Mouse (Mus musculus): ENCODE data around the gene Serpini1. TPM values are rescaled to one million over a fixed set of nuclear protein-coding genes. Genes with fewer than 3 reads are reported as not detected.

Gene Serpini1
- under 1 TPM; 0.39 to 0.54 TPM for total RNA-seq (2021)
- long read RNA-seq, experiment 1, full-length matches to known transcripts: 1 of 1 reads
- long read RNA-seq, experiment 1, partial matches to known transcripts: 0 of 1 reads
- long read RNA-seq, experiment 1, other reads (novel, unspliced or antisense): 0 of 1 reads
- long read RNA-seq, experiment 2: 0 reads

DNA sequence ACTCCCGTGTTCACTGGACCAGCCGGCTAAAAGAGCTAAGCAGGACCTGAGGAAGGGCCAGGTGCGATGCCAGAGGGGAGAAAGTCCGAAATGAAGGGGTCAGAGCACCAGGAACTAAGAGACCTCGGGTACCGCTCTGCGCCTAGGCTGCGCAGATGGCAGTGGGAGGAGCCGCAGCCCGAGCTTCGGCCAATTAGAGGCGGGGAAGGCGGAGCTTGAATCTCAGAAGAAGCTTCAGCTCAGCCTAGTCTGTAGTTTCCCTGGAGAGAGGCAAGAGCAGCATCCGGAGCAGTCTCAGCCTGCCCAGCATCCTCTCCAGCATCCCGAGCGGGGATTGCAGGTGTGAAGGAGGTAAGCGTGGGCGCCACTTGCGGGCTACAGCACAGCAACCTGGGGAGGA, at the start of gene Serpini1:
Gene Serpini1, plus strand, starts transcription at position 256 of the 400 bp plus-strand sequence.
- intact Hi-C loops (cut with DNase I): loop anchor here (5.0 kb wide), 1 partner anchor 35 kb away; no protein-coding TSS in a partner anchor
- DNase-seq: peak; percentile 91
- Histone ChIP-seq H3K27ac (peak within 1 kb of the TSS; percentile 97), H3K4me3 (peak within 1 kb of the TSS; percentile 91)
- no peak for TF ChIP-seq CTCF (IDR thresholded peaks at IDR 0.05)

GRCm38 (mm10) chr3:75517631-75518250, 39.6 kb upstream of the Serpini1 start:
- Histone ChIP-seq H3K4me3 (no peak overlapping the region), H3K27ac (no peak overlapping the region)
- intact Hi-C loops (cut with DNase I): loop anchor here (5.0 kb wide), 1 partner anchor 300 kb away; no protein-coding TSS in a partner anchor
- peak; percentile 83 for TF ChIP-seq CTCF (IDR thresholded peaks at IDR 0.05)
- peak; percentile 54 for DNase-seq

DNA sequence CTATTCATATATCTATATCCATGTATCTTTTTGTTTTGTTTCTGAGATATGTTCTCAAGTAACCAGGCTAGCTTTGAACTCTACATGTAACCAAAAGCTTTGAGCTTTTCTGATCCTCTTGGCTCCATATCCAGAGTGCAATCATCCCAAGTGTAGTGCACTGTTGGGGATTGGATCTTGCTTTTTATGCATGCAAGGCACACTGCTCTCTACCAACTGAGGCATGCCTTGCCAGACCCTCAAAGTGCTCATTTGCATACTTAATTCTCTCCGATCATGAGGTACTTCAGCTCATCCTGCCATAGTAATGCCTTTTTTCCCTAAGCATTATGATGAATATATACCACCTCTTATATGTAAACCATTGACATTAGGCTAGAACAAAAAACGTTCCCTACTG, 36.0 kb upstream of the Serpini1 start:
- H3K27ac ChIP-seq: no peak overlapping the region
- TF ChIP-seq CTCF (IDR thresholded peaks at IDR 0.05): no peak
- DNase-seq: no peak
- intact Hi-C loops (cut with DNase I): loop anchor here (5.0 kb wide), 1 partner anchor 36 kb away; the partner anchor contains the start of genes Pdcd10 and Serpini1
- no peak overlapping the region for H3K4me3 ChIP-seq

- no peak for TF ChIP-seq CTCF (IDR thresholded peaks at IDR 0.05)
- Histone ChIP-seq H3K27ac (no peak overlapping the region), H3K4me3 (no peak overlapping the region)
- intact Hi-C loops (cut with DNase I): loop anchor here (5.0 kb wide), 1 partner anchor 35 kb away; the partner anchor contains the start of genes Pdcd10 and Serpini1
- DNase-seq: no peak
These were observed 34.8 kb upstream of the Serpini1 start for GRCm38 (mm10) chr3:75522527-75522926.

- peak overlapping the region; percentile 70 for H3K27ac ChIP-seq
- TF ChIP-seq CTCF (IDR thresholded peaks at IDR 0.05): no peak
- no peak for DNase-seq
- intact Hi-C loops (cut with DNase I): no loop called here
- H3K4me3 ChIP-seq: no peak overlapping the region; the same call in 1 of the 2 replicates
These were observed 26.3 kb upstream of the Serpini1 start for GRCm38 (mm10) chr3:75531074-75531473.

DNA sequence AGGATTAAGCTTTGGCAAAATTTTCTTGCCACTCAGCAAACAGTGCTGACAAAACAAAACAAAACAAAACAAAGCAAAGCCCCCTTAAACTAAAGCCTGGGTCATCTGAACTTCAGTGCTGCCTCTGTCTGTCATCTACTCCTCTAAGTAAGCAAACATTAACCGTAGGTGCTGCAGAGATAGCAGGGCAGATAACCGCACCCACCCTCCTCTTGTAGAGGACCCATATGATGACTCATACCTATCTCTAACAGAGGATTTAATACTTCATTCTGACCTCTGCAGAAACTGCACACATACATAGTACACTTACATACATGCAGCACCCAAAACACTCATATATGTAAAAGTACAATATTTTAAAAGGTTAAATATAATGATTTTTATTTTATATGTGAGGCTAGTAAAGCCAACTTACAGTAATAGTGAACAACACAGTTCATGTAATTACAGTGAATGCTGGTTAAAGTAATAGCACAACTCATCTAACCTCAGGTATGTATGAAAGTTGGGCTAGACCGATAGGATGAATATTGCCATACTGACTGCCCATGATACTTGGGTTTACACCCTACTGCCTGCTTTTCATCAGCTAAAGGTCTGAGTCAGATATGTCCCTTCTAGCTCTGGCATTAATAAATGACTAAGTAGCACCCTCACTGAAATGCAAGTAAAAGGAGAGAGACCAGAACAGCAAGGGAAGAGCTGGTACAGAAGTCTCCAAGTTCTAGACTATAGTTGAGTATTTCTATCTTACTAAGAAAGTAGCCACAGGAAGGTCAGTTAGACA, 23.1 kb upstream of the Serpini1 start:
- H3K27ac ChIP-seq: no peak overlapping the region
- no peak for DNase-seq
- no peak for TF ChIP-seq CTCF (IDR thresholded peaks at IDR 0.05)
- no peak overlapping the region for H3K4me3 ChIP-seq
- intact Hi-C loops (cut with DNase I): no loop called here

DNA sequence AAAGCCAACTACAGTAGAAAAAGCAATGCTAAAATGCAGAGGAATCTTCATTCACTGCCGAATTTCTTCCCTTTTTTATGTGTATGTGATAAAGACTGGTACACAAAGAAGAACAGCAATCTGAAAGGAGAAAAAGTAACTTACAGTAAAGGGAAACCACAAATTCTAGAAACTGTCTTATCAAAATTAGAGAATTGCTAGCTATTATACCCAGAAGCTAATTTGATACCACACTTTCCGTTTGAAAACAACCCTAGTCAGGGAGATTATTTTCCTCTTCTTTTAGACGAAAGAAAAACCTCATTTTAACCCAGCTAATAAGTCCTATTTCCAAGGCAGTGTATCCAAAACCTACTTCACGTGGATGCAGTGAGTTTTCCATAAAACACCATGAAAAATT, 16.1 kb upstream of the Serpini1 start:
- DNase-seq: no peak
- no peak for TF ChIP-seq CTCF (IDR thresholded peaks at IDR 0.05)
- no peak overlapping the region for H3K4me3 ChIP-seq
- H3K27ac ChIP-seq: no peak overlapping the region
- intact Hi-C loops (cut with DNase I): no loop called here

DNA sequence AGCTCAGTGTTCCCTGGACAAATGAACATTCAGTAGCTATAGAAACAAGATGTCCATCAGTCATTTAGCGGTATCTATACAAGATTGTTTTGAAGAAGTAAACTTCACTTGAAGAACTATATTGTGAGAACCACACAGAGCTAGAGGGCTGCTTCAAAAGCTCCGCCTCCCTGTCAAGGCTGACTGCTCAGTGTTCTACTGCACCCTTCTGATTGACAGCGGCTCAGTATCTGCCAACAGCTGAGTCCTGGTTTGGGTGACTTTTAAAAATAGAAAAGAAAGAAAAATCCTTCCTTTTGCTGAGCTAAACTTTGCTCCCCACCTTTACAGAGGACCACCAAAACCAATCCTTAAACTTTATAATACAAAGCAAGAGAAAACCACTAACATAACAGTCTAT, 14.5 kb upstream of the Serpini1 start:
- intact Hi-C loops (cut with DNase I): no loop called here
- Histone ChIP-seq H3K4me3 (no peak overlapping the region), H3K27ac (no peak overlapping the region)
- DNase-seq: peak; percentile 22
- no peak for TF ChIP-seq CTCF (IDR thresholded peaks at IDR 0.05)

GRCm38 (mm10) chr3:75544287-75544686, 13.1 kb upstream of the Serpini1 start:
- intact Hi-C loops (cut with DNase I): no loop called here
- H3K4me3 ChIP-seq: no peak overlapping the region
- no peak for DNase-seq
- no peak overlapping the region for H3K27ac ChIP-seq
- no peak for TF ChIP-seq CTCF (IDR thresholded peaks at IDR 0.05)

DNA sequence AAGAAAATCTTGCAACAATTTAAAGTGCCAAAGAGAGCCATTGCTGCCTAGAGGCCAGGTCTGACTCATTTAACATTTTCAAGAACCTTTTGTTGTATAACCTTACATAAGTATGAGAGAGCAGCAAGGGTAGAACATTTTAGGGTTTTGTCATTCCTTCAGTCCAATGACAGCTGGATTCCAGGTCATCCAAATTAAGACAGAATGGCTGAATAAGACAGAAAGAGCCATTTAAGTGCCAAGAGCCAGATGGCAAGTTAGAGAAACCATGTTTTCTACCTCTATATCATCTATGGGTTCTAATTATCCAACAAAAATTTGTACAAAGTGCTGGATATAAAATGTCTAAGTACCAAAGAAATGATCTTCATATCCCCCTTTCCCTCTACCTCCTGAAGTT, 6.1 kb upstream of the Serpini1 start:
- intact Hi-C loops (cut with DNase I): no loop called here
- DNase-seq: no peak
- Histone ChIP-seq H3K27ac (no peak overlapping the region), H3K4me3 (no peak overlapping the region)
- no peak for TF ChIP-seq CTCF (IDR thresholded peaks at IDR 0.05)

GRCm38 (mm10) chr3:75556121-75556694, 1.1 kb upstream of the Serpini1 start:
- no peak for DNase-seq
- no peak for TF ChIP-seq CTCF (IDR thresholded peaks at IDR 0.05)
- intact Hi-C loops (cut with DNase I): loop anchor here (5.0 kb wide), 1 partner anchor 34 kb away; no protein-coding TSS in a partner anchor
- H3K4me3 ChIP-seq: peak overlapping the region; percentile 91
- peak overlapping the region; percentile 97 for H3K27ac ChIP-seq

DNA sequence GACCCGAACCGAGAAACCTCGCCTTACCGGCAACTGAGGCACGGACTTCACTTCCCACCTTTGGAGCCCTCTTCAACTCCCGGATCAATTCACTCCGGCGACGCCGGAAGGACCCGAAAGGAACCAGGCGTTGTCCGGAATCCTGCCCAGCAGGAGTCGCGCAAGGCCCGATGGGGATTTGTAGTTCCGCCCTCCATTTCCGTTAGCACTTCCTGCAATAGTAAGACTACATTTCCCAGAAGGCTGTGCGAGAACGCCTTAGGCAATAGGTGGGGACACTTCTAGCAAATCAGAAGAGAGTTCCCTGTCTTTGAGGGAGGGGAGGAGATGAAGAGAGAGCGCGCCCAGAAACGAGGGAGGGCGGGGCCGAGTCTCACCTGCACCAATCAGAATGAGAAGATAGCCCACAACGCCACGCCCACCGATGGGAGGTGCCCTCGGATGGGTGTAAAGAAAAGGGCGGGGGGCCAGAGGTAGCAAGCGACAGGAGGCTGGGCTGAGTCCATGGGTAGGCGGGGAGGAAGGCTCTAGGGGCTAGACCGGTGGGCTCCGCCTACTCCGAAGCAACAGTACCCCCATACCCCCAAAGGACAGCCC, 554 bp upstream of the Serpini1 start, which contains the start of gene Pdcd10:
Gene Pdcd10, minus strand, starts transcription at position 162 of the 597 bp plus-strand sequence.
- Histone ChIP-seq H3K27ac (peak within 1 kb of the TSS; percentile 97), H3K4me3 (peak within 1 kb of the TSS; percentile 91)
- TF ChIP-seq CTCF (IDR thresholded peaks at IDR 0.05): peak; percentile 36; the same call in 1 of the 2 replicates
- intact Hi-C loops (cut with DNase I): loop anchor here (5.0 kb wide), 1 partner anchor 34 kb away; no protein-coding TSS in a partner anchor
- peak; percentile 99 for DNase-seq

All from gastrocnemius, adult 2 months (tissue).